Mouse (Mus musculus): ENCODE measurements at regions not wholly inside any gene's neighbourhood (a gene's known extent, or its start where the extent isn't known, plus 50 kb on each side); places are given as distances from the start of the nearest gene placed in this dataset.

- H3K4me2 ChIP-seq (ENCODE audit: low read length) = no peak overlapping the region
- 28% methylated on average over 10 of the region's 10 CpGs for WGBS
- H3K27me3 ChIP-seq (replicated peaks; ENCODE audit: control insufficient read depth, insufficient read depth, low read length) = no peaks in the 10 kb centered on the region
- H3K27ac ChIP-seq (ENCODE audit: low read depth) = no peak overlapping the region
- H3K9ac ChIP-seq (ENCODE audit: low read length) = no peak overlapping the region
- ATAC-seq (replicated peaks; ENCODE audit: low FRiP score, low TSS enrichment, low read depth) (no peak), DNase-seq (ENCODE audit: low spot score) (no peak)
- no peaks in the 10 kb centered on the region for H3K9me3 ChIP-seq (ENCODE audit: control insufficient read depth, low read length)
- H3K4me3 ChIP-seq (ENCODE audit: low read depth, low read length) = no peak overlapping the region
- no peaks in the 10 kb centered on the region for H3K36me3 ChIP-seq (ENCODE audit: control insufficient read depth, insufficient read depth, low read length)
- H3K4me1 ChIP-seq (replicated peaks; ENCODE audit: control insufficient read depth, insufficient read depth, low read length) = peaks cover 5% of the 10 kb centered on the region
These were observed 210.3 kb upstream of the Actbl2 start for GRCm38 (mm10) chr13:111044328-111045002.

- WGBS = 18% methylated on average over 6 of the region's 6 CpGs
- Histone ChIP-seq H3K36me3 (ENCODE audit: control insufficient read depth, insufficient read depth, low read length) (no peaks in the 10 kb centered on the region), H3K9ac (ENCODE audit: low read length) (no peak overlapping the region), H3K4me2 (ENCODE audit: low read length) (no peak overlapping the region), H3K4me3 (ENCODE audit: low read depth, low read length) (no peak overlapping the region), H3K9me3 (ENCODE audit: control insufficient read depth, low read length) (0 out of 2 replicates have a peak, but pooled peaks cover 3% of the 10 kb centered on the region), H3K27ac (ENCODE audit: low read depth) (no peak overlapping the region), H3K4me1 (replicated peaks; ENCODE audit: control insufficient read depth, insufficient read depth, low read length) (peaks cover 11% of the 10 kb centered on the region), H3K27me3 (replicated peaks; ENCODE audit: control insufficient read depth, insufficient read depth, low read length) (no peaks in the 10 kb centered on the region)
- 0 out of 2 replicates have a peak, but pooled peaks have one; percentile 43 for ATAC-seq (replicated peaks; ENCODE audit: low FRiP score, low TSS enrichment, low read depth)
- DNase-seq (ENCODE audit: low spot score) = no peak
These were observed 204.7 kb upstream of the Actbl2 start for GRCm38 (mm10) chr13:111050097-111050496.

GRCm38 (mm10) chr13:111055817-111056216 lies 199.0 kb upstream of the Actbl2 start:
- 82% methylated on average over 2 of the region's 2 CpGs for WGBS

GRCm38 (mm10) chr13:111087753-111088152 lies 167.1 kb upstream of the Actbl2 start:
- Histone ChIP-seq H3K27me3 (replicated peaks; ENCODE audit: control insufficient read depth, insufficient read depth, low read length) (no peaks in the 10 kb centered on the region), H3K9me3 (ENCODE audit: control insufficient read depth, low read length) (no peaks in the 10 kb centered on the region), H3K4me1 (replicated peaks; ENCODE audit: control insufficient read depth, insufficient read depth, low read length) (no peaks in the 10 kb centered on the region), H3K4me2 (ENCODE audit: low read length) (no peak overlapping the region), H3K9ac (ENCODE audit: low read length) (no peak overlapping the region), H3K36me3 (ENCODE audit: control insufficient read depth, insufficient read depth, low read length) (no peaks in the 10 kb centered on the region), H3K27ac (ENCODE audit: low read depth) (no peak overlapping the region), H3K4me3 (ENCODE audit: low read depth, low read length) (no peak overlapping the region)
- DNase-seq (ENCODE audit: low spot score) (no peak), ATAC-seq (replicated peaks; ENCODE audit: low FRiP score, low TSS enrichment, low read depth) (no peak)
- 88% methylated on average over 2 of the region's 2 CpGs for WGBS

More at GRCm38 (mm10) chr13:111055817-111056216, 199.0 kb upstream of the Actbl2 start:
- Histone ChIP-seq H3K4me1 (replicated peaks; ENCODE audit: control insufficient read depth, insufficient read depth, low read length) (no peaks in the 10 kb centered on the region), H3K9ac (ENCODE audit: low read length) (no peak overlapping the region), H3K27me3 (replicated peaks; ENCODE audit: control insufficient read depth, insufficient read depth, low read length) (no peaks in the 10 kb centered on the region), H3K4me2 (ENCODE audit: low read length) (no peak overlapping the region), H3K27ac (ENCODE audit: low read depth) (no peak overlapping the region), H3K9me3 (ENCODE audit: control insufficient read depth, low read length) (0 out of 2 replicates have a peak, but pooled peaks cover 3% of the 10 kb centered on the region), H3K4me3 (ENCODE audit: low read depth, low read length) (no peak overlapping the region), H3K36me3 (ENCODE audit: control insufficient read depth, insufficient read depth, low read length) (no peaks in the 10 kb centered on the region)
- ATAC-seq (replicated peaks; ENCODE audit: low FRiP score, low TSS enrichment, low read depth) (no peak), DNase-seq (ENCODE audit: low spot score) (no peak)

- Histone ChIP-seq H3K4me1 (replicated peaks; ENCODE audit: control insufficient read depth, insufficient read depth, low read length) (no peaks in the 10 kb centered on the region), H3K36me3 (ENCODE audit: control insufficient read depth, insufficient read depth, low read length) (no peaks in the 10 kb centered on the region), H3K4me3 (ENCODE audit: low read depth, low read length) (no peak overlapping the region), H3K4me2 (ENCODE audit: low read length) (no peak overlapping the region), H3K9ac (ENCODE audit: low read length) (no peak overlapping the region), H3K27me3 (replicated peaks; ENCODE audit: control insufficient read depth, insufficient read depth, low read length) (no peaks in the 10 kb centered on the region), H3K27ac (ENCODE audit: low read depth) (no peak overlapping the region), H3K9me3 (ENCODE audit: control insufficient read depth, low read length) (no peaks in the 10 kb centered on the region)
- no peak for ATAC-seq (replicated peaks; ENCODE audit: low FRiP score, low TSS enrichment, low read depth)
- no peak for DNase-seq (ENCODE audit: low spot score)
- WGBS = 93% methylated on average over 5 of the region's 5 CpGs
These were observed 158.7 kb upstream of the Actbl2 start for GRCm38 (mm10) chr13:111096071-111096470.

- no peak overlapping the region for H3K9ac ChIP-seq (ENCODE audit: low read length)
- no peak overlapping the region for H3K4me3 ChIP-seq (ENCODE audit: low read depth, low read length)
- no peak for ATAC-seq (replicated peaks; ENCODE audit: low FRiP score, low TSS enrichment, low read depth)
- no peak for DNase-seq (ENCODE audit: low spot score)
- 85% methylated on average over 4 of the region's 4 CpGs for WGBS
- H3K9me3 ChIP-seq (ENCODE audit: control insufficient read depth, low read length) = no peaks in the 10 kb centered on the region
- no peaks in the 10 kb centered on the region for H3K36me3 ChIP-seq (ENCODE audit: control insufficient read depth, insufficient read depth, low read length)
- H3K4me2 ChIP-seq (ENCODE audit: low read length) = no peak overlapping the region
- no peak overlapping the region for H3K27ac ChIP-seq (ENCODE audit: low read depth)
- H3K27me3 ChIP-seq (replicated peaks; ENCODE audit: control insufficient read depth, insufficient read depth, low read length) = no peaks in the 10 kb centered on the region
- no peaks in the 10 kb centered on the region for H3K4me1 ChIP-seq (replicated peaks; ENCODE audit: control insufficient read depth, insufficient read depth, low read length)
These were observed 157.5 kb upstream of the Actbl2 start for GRCm38 (mm10) chr13:111097336-111097735.

- Histone ChIP-seq H3K4me2 (ENCODE audit: low read length) (no peak overlapping the region), H3K27ac (ENCODE audit: low read depth) (no peak overlapping the region), H3K9ac (ENCODE audit: low read length) (no peak overlapping the region), H3K4me3 (ENCODE audit: low read depth, low read length) (no peak overlapping the region), H3K27me3 (replicated peaks; ENCODE audit: control insufficient read depth, insufficient read depth, low read length) (no peaks in the 10 kb centered on the region), H3K36me3 (ENCODE audit: control insufficient read depth, insufficient read depth, low read length) (no peaks in the 10 kb centered on the region), H3K4me1 (replicated peaks; ENCODE audit: control insufficient read depth, insufficient read depth, low read length) (no peaks in the 10 kb centered on the region), H3K9me3 (ENCODE audit: control insufficient read depth, low read length) (no peaks in the 10 kb centered on the region)
- ATAC-seq (replicated peaks; ENCODE audit: low FRiP score, low TSS enrichment, low read depth) (no peak), DNase-seq (ENCODE audit: low spot score) (no peak)
- 78% methylated on average over 2 of the region's 2 CpGs for WGBS
These were observed 156.1 kb upstream of the Actbl2 start for GRCm38 (mm10) chr13:111098738-111099137.

- H3K27me3 ChIP-seq (replicated peaks; ENCODE audit: control insufficient read depth, insufficient read depth, low read length) = no peaks in the 10 kb centered on the region
- no peak overlapping the region for H3K4me3 ChIP-seq (ENCODE audit: low read depth, low read length)
- H3K9ac ChIP-seq (ENCODE audit: low read length) = no peak overlapping the region
- H3K36me3 ChIP-seq (ENCODE audit: control insufficient read depth, insufficient read depth, low read length) = no peaks in the 10 kb centered on the region
- no peak overlapping the region for H3K27ac ChIP-seq (ENCODE audit: low read depth)
- WGBS = 72% methylated on average over 6 of the region's 6 CpGs
- H3K4me1 ChIP-seq (replicated peaks; ENCODE audit: control insufficient read depth, insufficient read depth, low read length) = no peaks in the 10 kb centered on the region
- H3K9me3 ChIP-seq (ENCODE audit: control insufficient read depth, low read length) = no peaks in the 10 kb centered on the region
- no peak overlapping the region for H3K4me2 ChIP-seq (ENCODE audit: low read length)
- no peak for ATAC-seq (replicated peaks; ENCODE audit: low FRiP score, low TSS enrichment, low read depth)
- DNase-seq (ENCODE audit: low spot score) = no peak
These were observed 155.6 kb upstream of the Actbl2 start for GRCm38 (mm10) chr13:111099252-111099651.

GRCm38 (mm10) chr13:111100448-111100847 lies 154.4 kb upstream of the Actbl2 start:
- no peak overlapping the region for H3K9ac ChIP-seq (ENCODE audit: low read length)
- H3K4me3 ChIP-seq (ENCODE audit: low read depth, low read length) = no peak overlapping the region
- H3K36me3 ChIP-seq (ENCODE audit: control insufficient read depth, insufficient read depth, low read length) = no peaks in the 10 kb centered on the region
- 81% methylated on average over 1 of the region's 1 CpGs for WGBS
- no peak for DNase-seq (ENCODE audit: low spot score)
- no peaks in the 10 kb centered on the region for H3K9me3 ChIP-seq (ENCODE audit: control insufficient read depth, low read length)
- no peaks in the 10 kb centered on the region for H3K27me3 ChIP-seq (replicated peaks; ENCODE audit: control insufficient read depth, insufficient read depth, low read length)
- no peak overlapping the region for H3K4me2 ChIP-seq (ENCODE audit: low read length)
- ATAC-seq (replicated peaks; ENCODE audit: low FRiP score, low TSS enrichment, low read depth) = no peak
- H3K27ac ChIP-seq (ENCODE audit: low read depth) = no peak overlapping the region
- no peaks in the 10 kb centered on the region for H3K4me1 ChIP-seq (replicated peaks; ENCODE audit: control insufficient read depth, insufficient read depth, low read length)
